Mouse (Mus musculus): Measurements from ENCODE around the gene Cpeb1.

The Cpeb1 gene

GRCm38 (mm10) chr7:81326043-81326442 lies 129.2 kb downstream of the Cpeb1 start:
- no peak for DNase-seq

- DNase-seq, result no peak
Observed at GRCm38 (mm10) chr7:81321776-81322175, 133.5 kb downstream of the Cpeb1 start.

DNA sequence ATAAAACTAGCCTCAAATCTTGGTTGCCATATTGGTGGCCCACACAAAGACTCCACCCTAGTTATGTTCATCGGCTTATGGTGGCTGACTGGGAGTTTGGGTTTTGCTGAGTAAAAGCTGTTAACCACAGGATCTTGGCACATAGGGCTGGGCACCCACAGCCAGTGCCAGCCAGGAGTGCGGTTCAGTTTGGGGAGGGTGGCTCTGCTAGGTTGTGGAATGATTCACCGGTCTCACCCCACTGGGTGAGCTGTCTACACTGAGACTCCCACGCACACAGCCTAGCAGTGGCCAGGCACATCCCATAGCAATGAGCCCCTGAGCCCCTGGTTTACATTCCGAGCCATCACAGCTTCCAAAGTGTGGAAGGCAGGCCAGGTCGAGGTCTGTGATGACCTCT lies 135.5 kb downstream of the Cpeb1 start:
- no peak for DNase-seq

DNA sequence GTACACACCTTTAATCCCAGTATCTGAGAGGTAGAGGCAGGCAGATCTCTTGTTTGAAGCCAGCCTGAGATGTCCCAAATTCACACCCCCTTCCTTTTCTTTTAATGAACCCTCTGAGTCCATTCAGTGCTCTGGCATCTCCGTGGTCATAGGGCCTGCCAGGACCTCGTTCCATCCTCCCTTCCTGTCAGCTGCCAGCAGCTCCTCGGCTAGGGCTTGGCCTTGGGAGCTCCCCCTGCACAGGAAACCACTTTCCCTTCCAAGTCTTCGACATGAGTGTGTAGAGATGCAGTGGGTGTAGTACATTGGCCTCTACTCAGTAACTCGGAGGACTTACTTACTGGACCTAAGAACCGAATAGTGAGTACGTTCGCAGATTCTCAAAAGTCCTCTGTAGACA lies 139.7 kb downstream of the Cpeb1 start:
- DNase-seq, result no peak

DNA sequence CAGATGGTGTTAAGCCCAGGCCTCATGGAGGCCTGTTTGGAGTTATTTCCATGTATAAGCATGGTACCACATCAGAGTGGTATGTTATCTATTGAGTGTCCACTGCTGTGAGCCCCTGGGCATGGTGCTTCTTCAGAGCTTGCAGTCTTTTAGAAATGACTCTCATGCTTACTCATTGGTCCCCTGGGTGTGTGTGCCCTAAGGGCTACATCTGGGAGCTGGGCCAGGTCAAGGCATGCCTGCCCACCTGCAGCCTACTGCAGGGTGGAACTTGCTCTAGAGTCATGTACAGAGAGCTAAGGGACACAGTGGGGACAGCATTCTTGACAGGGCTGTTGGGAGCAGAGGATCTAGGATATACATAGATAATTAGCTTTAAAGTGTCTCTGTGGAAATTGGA lies 143.7 kb downstream of the Cpeb1 start:
- no peak for DNase-seq

DNA sequence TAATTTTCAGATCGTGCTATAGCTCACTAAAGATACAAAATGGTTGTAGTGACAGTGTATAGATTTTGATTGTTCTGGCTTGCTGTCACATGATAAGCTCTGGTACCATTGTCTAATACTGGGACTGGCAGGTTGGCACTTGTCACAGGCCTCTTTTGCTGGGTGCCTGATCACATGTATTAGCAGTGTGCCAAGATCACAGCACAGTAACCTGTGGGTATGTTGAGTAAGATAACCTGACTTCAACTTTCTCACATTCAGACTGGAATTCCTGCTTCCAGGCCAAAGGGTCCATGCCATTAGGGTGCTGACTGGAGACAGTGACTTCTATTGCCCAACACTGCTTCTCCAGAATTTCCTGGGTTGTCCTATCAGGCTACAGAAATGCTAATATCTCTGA lies 144.1 kb downstream of the Cpeb1 start:
- DNase-seq, result no peak

- DNase-seq, result no peak
Observed at GRCm38 (mm10) chr7:81309247-81309646, 146.0 kb downstream of the Cpeb1 start.

DNA sequence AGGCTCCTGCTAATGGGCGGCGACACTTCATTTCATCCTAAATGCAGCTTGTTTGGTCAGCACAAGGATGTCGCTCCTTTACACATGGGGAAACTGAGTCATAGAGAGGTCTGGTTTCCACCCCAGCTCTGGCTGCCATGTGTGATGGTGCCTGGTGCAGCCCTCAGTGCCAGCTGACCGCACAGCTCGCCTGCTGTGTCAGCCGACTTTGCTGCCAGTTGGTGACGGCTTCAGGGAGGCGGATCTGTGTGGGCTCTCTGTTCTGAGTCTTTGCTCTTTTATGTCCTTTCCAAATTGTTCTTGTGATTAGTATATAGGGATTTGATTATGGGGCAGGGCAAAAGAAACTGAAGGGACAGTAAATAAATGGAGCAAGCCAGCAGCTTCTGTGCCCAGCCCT lies 147.5 kb downstream of the Cpeb1 start:
- peak; percentile 40 to 44 for DNase-seq

DNA sequence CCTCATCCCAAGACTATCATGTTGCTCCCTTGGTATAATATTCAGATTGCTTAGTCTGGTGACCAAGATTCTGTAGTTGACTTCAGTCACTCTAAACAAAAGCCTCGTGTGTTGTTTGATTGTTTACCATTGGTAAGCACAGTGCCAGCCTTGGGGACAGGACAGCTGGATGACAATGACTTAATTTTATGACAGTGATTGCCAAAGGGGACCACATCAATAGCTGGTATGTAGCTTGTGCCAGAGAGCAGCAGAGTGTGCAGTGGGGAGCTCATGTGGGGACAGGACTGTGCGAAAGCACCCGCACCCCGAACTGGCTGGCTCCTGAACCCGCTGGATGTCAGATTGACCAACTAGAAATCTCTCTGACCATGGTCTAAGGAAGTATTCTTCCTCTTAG lies 150.6 kb downstream of the Cpeb1 start:
- no peak for DNase-seq

DNA sequence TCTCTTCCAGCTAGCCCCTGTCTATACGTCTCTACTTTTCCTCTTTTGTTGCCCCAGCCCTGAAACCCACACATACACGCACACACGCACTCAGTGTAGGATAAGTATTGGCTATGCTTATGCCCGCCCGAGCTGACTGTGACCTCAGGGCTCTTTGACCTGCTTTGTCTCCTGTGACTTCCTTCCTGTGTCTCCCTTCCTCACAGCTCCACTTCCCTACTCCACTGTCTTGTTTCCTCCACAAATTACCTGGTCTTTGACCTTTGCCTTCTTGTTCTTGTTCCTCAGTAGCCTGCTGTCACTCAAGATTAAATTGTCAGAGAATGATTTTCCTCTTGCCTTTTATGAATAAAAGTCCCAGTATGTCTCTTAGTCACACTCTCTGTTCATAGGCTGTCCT lies 151.2 kb downstream of the Cpeb1 start:
- DNase-seq, result no peak

DNA sequence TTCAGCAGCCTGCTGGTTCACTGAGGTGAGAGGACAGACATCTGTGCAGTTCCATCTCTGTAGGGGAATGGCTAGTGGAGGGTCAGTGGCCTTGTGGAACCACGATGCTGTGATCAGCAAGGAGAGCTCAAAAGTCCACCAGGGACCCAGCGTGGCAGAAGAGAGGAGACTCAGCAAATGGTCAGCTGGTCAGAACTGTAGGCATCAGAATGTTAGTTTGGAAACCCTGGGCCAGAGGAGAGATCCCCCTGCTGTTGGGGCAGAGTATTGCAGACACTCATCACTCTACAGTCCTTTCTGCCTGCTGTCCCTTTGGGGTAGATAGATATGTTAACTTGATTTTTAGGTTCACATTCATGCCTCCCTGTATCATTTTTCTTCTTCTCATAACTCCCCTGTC lies 151.6 kb downstream of the Cpeb1 start:
- DNase-seq, result no peak

DNA sequence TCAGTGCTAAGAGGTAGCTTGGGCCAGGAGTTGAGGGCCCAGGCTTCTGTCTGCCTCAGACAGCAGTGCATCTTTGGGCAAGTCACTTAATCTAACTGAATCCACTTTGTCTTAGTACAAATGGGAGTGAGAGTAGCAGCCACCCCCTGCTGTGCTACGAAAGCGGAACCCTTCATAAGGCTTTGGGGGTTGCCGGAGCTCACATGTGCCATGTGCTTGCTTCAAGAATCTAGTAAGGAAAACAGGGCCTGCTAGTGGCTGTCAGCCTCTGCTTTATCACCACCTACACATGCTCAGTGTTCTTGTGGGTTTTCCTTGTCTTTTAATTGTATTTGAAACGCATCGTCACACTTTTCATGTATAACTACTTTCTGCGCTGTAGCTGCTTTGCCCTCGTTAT lies 153.9 kb downstream of the Cpeb1 start:
- DNase-seq, result no peak

GRCm38 (mm10) chr7:81298206-81298605 lies 157.1 kb downstream of the Cpeb1 start:
- DNase-seq, result no peak
